Comparison of ENCODE assay signal across 8 mouse cellular contexts in genomic region chr9:21936692-21937570, GRCm38 (mm10). TPM values are rescaled to one million over a fixed set of nuclear protein-coding genes. Genes with fewer than 3 reads are reported as not detected.
DNase-seq lines count a peak whose midpoint lies in the region; ATAC-seq lines count a peak whose summit lies in the region.

Gene Plppr2, plus strand, starts transcription at chr9:21937033.

- H3K36me3 ChIP-seq in heart, embryonic 12.5 days, result peaks cover 4% of the 10 kb centered on the region; the same call in 1 of the 2 replicates
- no peaks in the 10 kb centered on the region for H3K36me3 ChIP-seq in kidney, embryonic 16.5 days (ENCODE audit: insufficient read depth, low read length)

- peak; percentile 66; the same call in 1 of the 2 replicates for ATAC-seq in erythroid progenitor cell, adult 5-6 weeks (replicated peaks; ENCODE audit: low FRiP score, poor library complexity, severe bottlenecking)
- ATAC-seq in heart, embryonic 12.5 days (ENCODE audit: insufficient number of reproducible peaks, low FRiP score), result peak; percentile 95
- peak; percentile 98 for ATAC-seq in kidney, embryonic 16.5 days (ENCODE audit: low FRiP score, low TSS enrichment)

- H3K9me3 ChIP-seq in heart, embryonic 12.5 days (replicated peaks), result no peaks in the 10 kb centered on the region
- no peaks in the 10 kb centered on the region for H3K9me3 ChIP-seq in kidney, embryonic 16.5 days (ENCODE audit: low read length)

- H3K4me2 ChIP-seq in heart, embryonic 12.5 days, result peak within 1 kb of the TSS; percentile 88
- H3K4me2 ChIP-seq in kidney, embryonic 16.5 days (replicated peaks; ENCODE audit: low read depth, low read length), result peak within 1 kb of the TSS; percentile 75

- DNase-seq in CD4-positive helper T cell, adult 2 months (ENCODE audit: low read depth, low spot score), result peak; percentile 89
- DNase-seq in brain, embryonic 18.5 days (ENCODE audit: low read depth, low spot score), result peak; percentile 96
- DNase-seq in liver, result peak; percentile 92
- DNase-seq in monocyte, adult 2 months (ENCODE audit: low read depth in 1 of 2, low spot score in 2 of 2), result peak; percentile 72 to 79
- DNase-seq in spleen, postnatal 14 days (ENCODE audit: low spot score in 2 of 2), result peak; percentile 59 to 76

- H3K4me3 ChIP-seq in heart, embryonic 12.5 days, result peak within 1 kb of the TSS; percentile 63
- H3K4me3 ChIP-seq in kidney, embryonic 16.5 days (ENCODE audit: low read length), result peak within 1 kb of the TSS; percentile 65

- no peaks in the 10 kb centered on the region for H3K27me3 ChIP-seq in heart, embryonic 12.5 days (replicated peaks)
- H3K27me3 ChIP-seq in kidney, embryonic 16.5 days (ENCODE audit: insufficient read depth, low read length), result no peaks in the 10 kb centered on the region

- H3K27ac ChIP-seq in heart, embryonic 12.5 days (ENCODE audit: poor library complexity, severe bottlenecking), result 0 out of 2 replicates have a peak within 1 kb of the TSS, but pooled peaks have one; percentile 46
- H3K27ac ChIP-seq in kidney, embryonic 16.5 days (ENCODE audit: low read length), result peak within 1 kb of the TSS; percentile 31; the same call in 1 of the 2 replicates

- peak within 1 kb of the TSS; percentile 77 for H3K9ac ChIP-seq in heart, embryonic 12.5 days
- H3K9ac ChIP-seq in kidney, embryonic 16.5 days (replicated peaks; ENCODE audit: low read length), result peak within 1 kb of the TSS; percentile 67

- H3K4me1 ChIP-seq in heart, embryonic 12.5 days (replicated peaks), result peaks cover 8% of the 10 kb centered on the region; the same call in 1 of the 2 replicates
- H3K4me1 ChIP-seq in kidney, embryonic 16.5 days (ENCODE audit: insufficient read depth, low read length), result peaks cover 9% of the 10 kb centered on the region; the same call in 1 of the 2 replicates

- 2% methylated on average over 42 of the region's 43 CpGs for WGBS in heart, embryonic 12.5 days
- WGBS in kidney, embryonic 16.5 days, result 3% methylated on average over 41 of the region's 43 CpGs

RNA-seq across cellular contexts. Expression of gene Plppr2, which starts in this region (rescaled TPM):
- 1.3 TPM in 1 of 2 replicates, not detected in the other for total RNA-seq in erythroid progenitor cell, adult 5-6 weeks (2015; ENCODE audit: low replicate concordance)
- total RNA-seq in erythroid progenitor cell, adult 5-6 weeks (2017; ENCODE audit: low replicate concordance), result not detected in 2 replicates
- polyA plus RNA-seq in heart, embryonic 12.5 days (2016; fragmentation: Nextera tagmentation; extraction: Ambion mirVana), result 8.2 and 8.4 TPM in 2 replicates
- 10.4 and 10.7 TPM in 2 replicates for polyA plus RNA-seq in kidney, embryonic 16.5 days (2015; fragmentation: Nextera tagmentation; extraction: Ambion mirVana)

Comparison
In these comparisons a context has a peak if more than half of its experiments do, and no peak if none do; other contexts are left out.
1. Peak in every context shown above with its lines: DNase-seq, ATAC-seq, H3K4me3 ChIP-seq and H3K27ac ChIP-seq.